Mouse (Mus musculus) CH12.LX (cell line): ENCODE data around the gene Cenpm. TPM values are rescaled to one million over a fixed set of nuclear protein-coding genes. Genes with fewer than 3 reads are reported as not detected.
A peak's percentile ranks its signal among the peaks of the same experiment; 100 is the strongest.

Source experiments
- DNase-seq: peaks from one replicate; pipeline ENCODE4 v3.0.0-alpha.2; 2013; ENCODE audit errors: extremely low read depth
- H3K27ac ChIP-seq: 2 replicates; pipeline ENCODE4 v1.5.1; 2012; ENCODE audit warnings: low read depth, mild to moderate bottlenecking, control low read depth, moderate library complexity; ENCODE audit not compliant: insufficient read depth
- H3K27me3 ChIP-seq: replicated peaks from 2 replicates; pipeline ENCODE3; 2012; ENCODE audit warnings: inconsistent platforms
- H3K36me3 ChIP-seq, 2 experiments: replicated peaks in 1 of 2; 2 replicates each; pipeline versions ENCODE3 to v1.6.1; 2012; ENCODE audit warnings: inconsistent platforms in 1 of 2, low read length in 1 of 2, mild to moderate bottlenecking in 1 of 2, mixed read lengths in 1 of 2, moderate library complexity in 1 of 2; ENCODE audit not compliant: control insufficient read depth in 1 of 2, insufficient read depth in 1 of 2
- H3K4me1 ChIP-seq, 2 experiments: 2 replicates each; pipeline ENCODE4 v1.6.1; 2012; ENCODE audit warnings: inconsistent platforms in 1 of 2, moderate library complexity in 1 of 2; ENCODE audit not compliant: insufficient read depth in 2 of 2, control insufficient read depth in 1 of 2
- H3K4me2 ChIP-seq: 2 replicates; pipeline ENCODE4 v1.6.1; 2012; ENCODE audit warnings: low read depth, mild to moderate bottlenecking, control low read depth; ENCODE audit not compliant: poor library complexity, insufficient read depth, severe bottlenecking
- H3K4me3 ChIP-seq, 3 experiments: fragments of 150-350 bp in 1 of 3; sonication (generic) in 1 of 3; replicated peaks in 1 of 3; 2 replicates each; pipeline versions ENCODE3 to v1.5.1; 2011 to 2012; ENCODE audit warnings: low read depth in 2 of 3, low read length in 2 of 3, mild to moderate bottlenecking in 2 of 3, moderate library complexity in 2 of 3, control low read depth in 1 of 3, improper control_type of control experiment in 1 of 3, inconsistent platforms in 1 of 3, mixed read lengths in 1 of 3; ENCODE audit not compliant: poor library complexity in 1 of 3
- H3K79me2 ChIP-seq: replicated peaks from 2 replicates; pipeline ENCODE4 v1.6.1; 2012; ENCODE audit warnings: mild to moderate bottlenecking, moderate library complexity; ENCODE audit not compliant: control insufficient read depth, poor library complexity, insufficient read depth, severe bottlenecking; ENCODE audit errors: extremely low read depth
- H3K9ac ChIP-seq: 2 replicates; pipeline ENCODE4 v1.6.1; 2012; ENCODE audit warnings: low read depth, mild to moderate bottlenecking, control low read depth, moderate library complexity; ENCODE audit not compliant: insufficient read depth
- H3K9me3 ChIP-seq: replicated peaks from 2 replicates; pipeline ENCODE3; 2012; ENCODE audit warnings: low read length, inconsistent platforms, mixed read lengths
- MEF2A ChIP-seq: IDR thresholded peaks from 2 replicates; pipeline ENCODE4 v1.6.1; 2014; ENCODE audit warnings: low read depth, mild to moderate bottlenecking, inconsistent platforms, low read length, improper control_type of control experiment, borderline replicate concordance
- PAX5 ChIP-seq: IDR thresholded peaks from 2 replicates; pipeline ENCODE4 v1.6.1; 2012; ENCODE audit warnings: low read length, inconsistent platforms, mixed read lengths
- POLR2A ChIP-seq: IDR thresholded peaks from 2 replicates; pipeline ENCODE4 v1.6.1; 2011; ENCODE audit warnings: low read depth, mild to moderate bottlenecking, improper control_type of control experiment, low read length
- dilution Hi-C: fragments of 300-500 bp; cut with MboI; formaldehyde crosslinking; loops from 2 replicates; pipeline ENCODE4 v1.14.3; 2020; ENCODE audit warnings: low sequenced_read_pairs; ENCODE audit not compliant: extremely low pct_unique_long_range_greater_than_20kb, extremely low pct_ligation_motif_present
- in situ Hi-C: fragments of 300-500 bp; cut with MboI; formaldehyde crosslinking; loops from 3 replicates; pipeline ENCODE4 v1.14.3; 2019; ENCODE audit warnings: low sequenced_read_pairs, low pct_ligation_motif_present, low pct_unique_long_range_greater_than_20kb, mixed read lengths
- polyA plus RNA-seq: library from polyadenylated mRNA; unstranded; fragments of >175 nt; gene quantifications from 2 replicates; pipeline ENCODE4 v1.2.1, GENCODE M21; 2012; ENCODE audit warnings: low read depth; ENCODE audit not compliant: insufficient read length
- total RNA-seq, 2 experiments: library from RNA; depleted of rRNA; stranded (reverse); fragments of 300-350 nt in 1 of 2; fragments of >200 nt in 1 of 2; gene quantifications; 2 replicates each; pipeline ENCODE4 v1.2.3; 2012 to 2014

Cenpm gene
- total and polyA plus RNA-seq, 3 experiments = 22.8 to 39.6 (median 34.2) TPM

- Histone ChIP-seq H3K79me2 (no peaks in the 10 kb centered on the region; the same call in 1 of the 2 replicates), H3K4me3 (no peak overlapping the region), H3K9me3 (peaks cover 39% of the 10 kb centered on the region), H3K27ac (no peak overlapping the region), H3K4me1 (no peaks in the 10 kb centered on the region), H3K36me3 (peaks cover 85 to 99% of the 10 kb centered on the region in 2 experiments), H3K9ac (no peak overlapping the region), H3K27me3 (no peaks in the 10 kb centered on the region), H3K4me2 (no peak overlapping the region)
- DNase-seq = no peak
- dilution Hi-C loops = no loop called here
- TF ChIP-seq PAX5 (no peak), MEF2A (no peak), POLR2A (0 out of 2 replicates have a peak, but pooled peaks have one; percentile 8)
- TF ChIP-seq, all 38 proteins: peak for 1
- in situ Hi-C loops = no loop called here
These were observed 60.4 kb downstream of the Cenpm start for GRCm38 (mm10) chr15:82184183-82184582.

Other genes starting within 250 kb of the Cenpm start
- 10.9 and 11.3 TPM in 2 replicates for gene Desi1, start 210.9 kb downstream of the Cenpm start, total RNA-seq (2012; rRNA removed)
- 7.6 and 10.0 TPM in 2 replicates for gene Desi1, start 210.9 kb downstream of the Cenpm start, total RNA-seq (2014; rRNA removed)
- gene Desi1, start 210.9 kb downstream of the Cenpm start, polyA plus RNA-seq = 39.2 and 47.3 TPM in 2 replicates
- gene Snu13, start 197.2 kb downstream of the Cenpm start, total RNA-seq (2012; rRNA removed) = 167 and 225 TPM in 2 replicates
- 558 and 575 TPM in 2 replicates for gene Snu13, start 197.2 kb downstream of the Cenpm start, total RNA-seq (2014; rRNA removed)
- 433 and 587 TPM in 2 replicates for gene Snu13, start 197.2 kb downstream of the Cenpm start, polyA plus RNA-seq
- 0.04 TPM in 2 replicates for gene 4930407I10Rik, start 185.6 kb downstream of the Cenpm start, total RNA-seq (2012; rRNA removed)
- not detected in 2 replicates for gene 4930407I10Rik, start 185.6 kb downstream of the Cenpm start, total RNA-seq (2014; rRNA removed)
- not detected in 2 replicates for gene 4930407I10Rik, start 185.6 kb downstream of the Cenpm start, polyA plus RNA-seq
- gene Mei1, start 174.8 kb downstream of the Cenpm start, total RNA-seq (2012; rRNA removed) = 0.04 TPM in 1 of 2 replicates, not detected in the other
- gene Mei1, start 174.8 kb downstream of the Cenpm start, total RNA-seq (2014; rRNA removed) = not detected in 2 replicates
- gene Mei1, start 174.8 kb downstream of the Cenpm start, polyA plus RNA-seq = not detected in 2 replicates
- 37.1 and 48.8 TPM in 2 replicates for gene Ccdc134, start 116.8 kb downstream of the Cenpm start, total RNA-seq (2012; rRNA removed)
- gene Ccdc134, start 116.8 kb downstream of the Cenpm start, total RNA-seq (2014; rRNA removed) = 35.1 and 35.7 TPM in 2 replicates
- gene Ccdc134, start 116.8 kb downstream of the Cenpm start, polyA plus RNA-seq = 42.9 and 43.6 TPM in 2 replicates
- 130 and 159 TPM in 2 replicates for gene Srebf2, start 97.6 kb downstream of the Cenpm start, total RNA-seq (2012; rRNA removed)
- 77.6 and 94.3 TPM in 2 replicates for gene Srebf2, start 97.6 kb downstream of the Cenpm start, total RNA-seq (2014; rRNA removed)
- gene Srebf2, start 97.6 kb downstream of the Cenpm start, polyA plus RNA-seq = 214 and 253 TPM in 2 replicates
- gene Shisa8, start 31.9 kb downstream of the Cenpm start, total RNA-seq (2012; rRNA removed) = 152 and 159 TPM in 2 replicates
- 94.6 and 103 TPM in 2 replicates for gene Shisa8, start 31.9 kb downstream of the Cenpm start, total RNA-seq (2014; rRNA removed)
- 64.2 and 83.4 TPM in 2 replicates for gene Shisa8, start 31.9 kb downstream of the Cenpm start, polyA plus RNA-seq
- gene Tnfrsf13c, start 20.4 kb downstream of the Cenpm start, total RNA-seq (2012; rRNA removed) = 287 and 334 TPM in 2 replicates
- 188 and 204 TPM in 2 replicates for gene Tnfrsf13c, start 20.4 kb downstream of the Cenpm start, total RNA-seq (2014; rRNA removed)
- gene Tnfrsf13c, start 20.4 kb downstream of the Cenpm start, polyA plus RNA-seq = 219 and 257 TPM in 2 replicates
- gene 1500009C09Rik, start 7.6 kb upstream of the Cenpm start, total RNA-seq (2012; rRNA removed) = not detected in 2 replicates
- not detected in 2 replicates for gene 1500009C09Rik, start 7.6 kb upstream of the Cenpm start, total RNA-seq (2014; rRNA removed)
- not detected in 2 replicates for gene 1500009C09Rik, start 7.6 kb upstream of the Cenpm start, polyA plus RNA-seq
- 0.04 and 0.13 TPM in 2 replicates for gene Sept3, start 30.1 kb upstream of the Cenpm start, total RNA-seq (2012; rRNA removed)
- gene Sept3, start 30.1 kb upstream of the Cenpm start, total RNA-seq (2014; rRNA removed) = not detected in 2 replicates
- 0.07 TPM in 1 of 2 replicates, not detected in the other for gene Sept3, start 30.1 kb upstream of the Cenpm start, polyA plus RNA-seq
- not detected in 2 replicates for gene Wbp2nl, start 54.2 kb upstream of the Cenpm start, total RNA-seq (2012; rRNA removed)
- gene Wbp2nl, start 54.2 kb upstream of the Cenpm start, total RNA-seq (2014; rRNA removed) = not detected in 2 replicates
- not detected in 2 replicates for gene Wbp2nl, start 54.2 kb upstream of the Cenpm start, polyA plus RNA-seq
- 21.1 and 28.2 TPM in 2 replicates for gene Naga, start 94.2 kb upstream of the Cenpm start, total RNA-seq (2012; rRNA removed)
- gene Naga, start 94.2 kb upstream of the Cenpm start, total RNA-seq (2014; rRNA removed) = 17.7 and 19.9 TPM in 2 replicates
- 18.7 and 21.9 TPM in 2 replicates for gene Naga, start 94.2 kb upstream of the Cenpm start, polyA plus RNA-seq
- gene Pheta2, start 94.2 kb upstream of the Cenpm start, total RNA-seq (2012; rRNA removed) = 0.08 TPM in 1 of 2 replicates, not detected in the other
- gene Pheta2, start 94.2 kb upstream of the Cenpm start, total RNA-seq (2014; rRNA removed) = not detected in 2 replicates
- gene Pheta2, start 94.2 kb upstream of the Cenpm start, polyA plus RNA-seq = not detected in 2 replicates
- 171 TPM in 2 replicates for gene Smdt1, start 94.2 kb upstream of the Cenpm start, total RNA-seq (2012; rRNA removed)
- gene Smdt1, start 94.2 kb upstream of the Cenpm start, total RNA-seq (2014; rRNA removed) = 112 and 114 TPM in 2 replicates
- gene Smdt1, start 94.2 kb upstream of the Cenpm start, polyA plus RNA-seq = 122 and 138 TPM in 2 replicates
- gene Ndufa6, start 109.6 kb upstream of the Cenpm start, total RNA-seq (2012; rRNA removed) = 170 and 222 TPM in 2 replicates
- gene Ndufa6, start 109.6 kb upstream of the Cenpm start, total RNA-seq (2014; rRNA removed) = 262 and 279 TPM in 2 replicates
- 87.3 and 109 TPM in 2 replicates for gene Ndufa6, start 109.6 kb upstream of the Cenpm start, polyA plus RNA-seq
- 0.21 and 0.42 TPM in 2 replicates for gene Cyp2d22, start 135.5 kb upstream of the Cenpm start, total RNA-seq (2012; rRNA removed)
- 0.24 TPM in 1 of 2 replicates, not detected in the other for gene Cyp2d22, start 135.5 kb upstream of the Cenpm start, total RNA-seq (2014; rRNA removed)
- gene Cyp2d22, start 135.5 kb upstream of the Cenpm start, polyA plus RNA-seq = 0.08 TPM in 1 of 2 replicates, not detected in the other
- not detected in 2 replicates for gene Cyp2d11, start 149.3 kb upstream of the Cenpm start, total RNA-seq (2012; rRNA removed)
- gene Cyp2d11, start 149.3 kb upstream of the Cenpm start, total RNA-seq (2014; rRNA removed) = not detected in 2 replicates
- not detected in 2 replicates for gene Cyp2d11, start 149.3 kb upstream of the Cenpm start, polyA plus RNA-seq
- not detected in 2 replicates for gene Cyp2d10, start 162.4 kb upstream of the Cenpm start, total RNA-seq (2012; rRNA removed)
- not detected in 2 replicates for gene Cyp2d10, start 162.4 kb upstream of the Cenpm start, total RNA-seq (2014; rRNA removed)
- gene Cyp2d10, start 162.4 kb upstream of the Cenpm start, polyA plus RNA-seq = not detected in 2 replicates
- not detected in 2 replicates for gene Cyp2d9, start 188.7 kb upstream of the Cenpm start, total RNA-seq (2012; rRNA removed)
- not detected in 2 replicates for gene Cyp2d9, start 188.7 kb upstream of the Cenpm start, total RNA-seq (2014; rRNA removed)
- gene Cyp2d9, start 188.7 kb upstream of the Cenpm start, polyA plus RNA-seq = not detected in 2 replicates